Mouse (Mus musculus) heart, embryonic 13.5 days (tissue): Measurements from ENCODE around the gene Socs7. TPM values are rescaled to one million over a fixed set of nuclear protein-coding genes. Genes with fewer than 3 reads are reported as not detected.

Experiments
- ATAC-seq: fragments of 200-750 bp; cut with Nextera tagmentation; 2 replicates; pipeline ENCODE4 v1.8.0; 2017; ENCODE audit warnings: moderate TSS enrichment; ENCODE audit not compliant: insufficient number of reproducible peaks, low FRiP score, low TSS enrichment; ENCODE audit errors: extremely low read depth
- H3K27ac ChIP-seq: fragments of 300-500 bp; sonication (generic); replicated peaks from 2 replicates; pipeline ENCODE4 v1.5.1; 2015; ENCODE audit warnings: moderate library complexity, mild to moderate bottlenecking, inconsistent platforms
- H3K27me3 ChIP-seq: fragments of 300-500 bp; sonication (generic); replicated peaks from 2 replicates; pipeline ENCODE4 v1.6.1; 2015; ENCODE audit warnings: mild to moderate bottlenecking, inconsistent platforms
- H3K36me3 ChIP-seq: fragments of 300-500 bp; sonication (generic); 2 replicates; pipeline ENCODE4 v1.6.1; 2015; ENCODE audit warnings: mild to moderate bottlenecking, inconsistent platforms
- H3K4me1 ChIP-seq: fragments of 300-500 bp; sonication (generic); 2 replicates; pipeline ENCODE4 v1.6.1; 2015; ENCODE audit warnings: inconsistent platforms
- H3K4me2 ChIP-seq: fragments of 300-500 bp; sonication (generic); 2 replicates; pipeline ENCODE4 v1.6.1; 2015; ENCODE audit warnings: inconsistent platforms, mild to moderate bottlenecking, moderate library complexity
- H3K4me3 ChIP-seq: fragments of 300-500 bp; sonication (generic); 2 replicates; pipeline ENCODE4 v1.5.1; 2015; ENCODE audit warnings: moderate library complexity, mild to moderate bottlenecking, inconsistent platforms
- H3K9ac ChIP-seq: fragments of 300-500 bp; sonication (generic); 2 replicates; pipeline ENCODE4 v1.6.1; 2015; ENCODE audit warnings: inconsistent platforms, mild to moderate bottlenecking, moderate library complexity
- H3K9me3 ChIP-seq: fragments of 300-500 bp; sonication (generic); 2 replicates; pipeline ENCODE4 v1.6.1; 2016; ENCODE audit warnings: inconsistent platforms
- WGBS: fragments of 180-500 bp; shearing (Covaris S2); methylation state at CpG from one replicate; pipeline ENCODE4 v1.1.7; 2015; ENCODE audit warnings: mixed read lengths; 5-methylcytosine and 5-hydroxymethylcytosine counted together
- polyA plus RNA-seq: library from polyadenylated mRNA; unstranded; fragments of >200 nt; fragmentation: Nextera tagmentation; extraction: Ambion mirVana; gene quantifications from 2 replicates; pipeline ENCODE4 v1.2.1, GENCODE M21; 2015

Socs7 gene
- polyA plus RNA-seq, 1 experiment from 2014 or later: 3.4 TPM

DNA sequence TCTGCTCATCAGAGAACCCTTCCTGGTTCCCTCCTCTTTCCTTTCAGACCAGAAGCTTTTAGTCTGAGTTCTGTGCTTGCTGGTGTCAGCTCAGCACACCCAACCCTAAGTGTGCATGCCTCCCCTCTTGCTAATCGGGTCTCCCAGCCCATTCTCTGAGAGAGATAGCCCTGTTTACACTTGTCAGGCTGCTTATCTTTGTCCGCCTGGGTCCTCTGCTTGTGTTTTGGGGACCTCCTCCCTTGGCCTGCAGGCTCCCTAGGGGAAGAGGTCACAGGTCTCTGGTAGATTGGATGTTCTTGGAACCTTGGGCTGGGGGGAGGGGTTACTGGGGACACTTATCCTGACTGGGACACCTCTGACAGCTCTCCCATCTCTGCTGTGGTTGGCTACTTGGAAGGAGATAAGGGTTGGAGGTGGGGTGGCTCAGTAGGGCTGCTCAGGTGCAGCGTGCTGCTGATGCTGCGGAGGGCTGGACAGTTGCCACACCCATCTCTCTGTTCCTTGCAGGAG, 83.7 kb downstream of the Socs7 start:
- Histone ChIP-seq H3K4me1 (peaks cover 77% of the 10 kb centered on the region), H3K9me3 (no peaks in the 10 kb centered on the region), H3K36me3 (peaks cover 74% of the 10 kb centered on the region), H3K9ac (peak overlapping the region; percentile 41), H3K27me3 (no peaks in the 10 kb centered on the region), H3K4me3 (peak overlapping the region; percentile 25), H3K27ac (peak overlapping the region; percentile 80), H3K4me2 (peak overlapping the region; percentile 86)
- WGBS: 46% methylated on average over 4 of the region's 4 CpGs
- peak; percentile 70 for ATAC-seq

DNA sequence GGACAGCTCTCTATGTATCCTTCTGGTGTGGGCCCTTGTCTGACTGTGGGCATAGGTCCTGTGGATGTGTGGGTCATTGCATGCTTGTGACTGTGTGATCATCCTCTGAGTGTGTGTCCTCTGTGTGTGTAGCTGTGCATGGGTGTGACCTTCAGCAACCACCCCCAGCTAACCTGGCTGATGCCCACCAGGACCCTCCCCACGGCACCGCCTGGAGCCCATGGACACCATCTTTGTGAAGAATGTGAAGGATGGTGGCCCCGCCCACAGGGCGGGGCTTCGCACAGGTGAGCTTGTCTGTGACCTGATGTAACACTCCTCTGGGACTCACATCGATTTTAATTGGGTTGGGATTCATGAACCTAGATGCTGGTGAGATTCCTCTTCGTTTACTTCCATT, 85.6 kb downstream of the Socs7 start:
- Histone ChIP-seq H3K4me3 (peak overlapping the region; percentile 29), H3K9ac (no peak overlapping the region), H3K4me2 (peak overlapping the region; percentile 86), H3K4me1 (peaks cover 73% of the 10 kb centered on the region), H3K36me3 (peaks cover 94% of the 10 kb centered on the region), H3K27ac (no peak overlapping the region), H3K27me3 (no peaks in the 10 kb centered on the region), H3K9me3 (no peaks in the 10 kb centered on the region)
- ATAC-seq: no peak
- 79% methylated on average over 7 of the region's 7 CpGs for WGBS

Other genes starting within 250 kb of the Socs7 start
- gene Tbx21, start 247.2 kb upstream of the Socs7 start, polyA plus RNA-seq: not detected in 2 replicates
- gene Tbkbp1, start 211.1 kb upstream of the Socs7 start, polyA plus RNA-seq: 5.5 and 6.6 TPM in 2 replicates
- 34.0 and 35.2 TPM in 2 replicates for gene Kpnb1, start 174.7 kb upstream of the Socs7 start, polyA plus RNA-seq
- 83.5 and 85.4 TPM in 2 replicates for gene Npepps, start 81.9 kb upstream of the Socs7 start, polyA plus RNA-seq
- 51.7 and 56.7 TPM in 2 replicates for gene Mrpl45, start 46.8 kb upstream of the Socs7 start, polyA plus RNA-seq
- gene Gpr179, start 10.5 kb upstream of the Socs7 start, polyA plus RNA-seq: 0.03 and 0.04 TPM in 2 replicates
- gene Arhgap23, start 53.0 kb downstream of the Socs7 start, polyA plus RNA-seq: 6.6 and 6.9 TPM in 2 replicates
- gene 4933428G20Rik, start 137.8 kb downstream of the Socs7 start, polyA plus RNA-seq: 0.84 and 1.5 TPM in 2 replicates
- 0.03 and 0.08 TPM in 2 replicates for gene Srcin1, start 213.6 kb downstream of the Socs7 start, polyA plus RNA-seq